Mouse (Mus musculus) cerebellum, postnatal 4 days (tissue): ENCODE data around the gene Ptpn5.

ENCODE experiments used
- DNase-seq, 2 experiments: peaks; one replicate each; pipeline ENCODE4 v3.0.0; 2022; ENCODE audit warnings: low spot score in 2 of 2, mixed read lengths in 1 of 2

The Ptpn5 gene

GRCm38 (mm10) chr7:47111121-47111520, 22.4 kb downstream of the Ptpn5 start:
- no peak for DNase-seq

- DNase-seq: no peak
These were observed 23.0 kb downstream of the Ptpn5 start for GRCm38 (mm10) chr7:47110511-47110910.

- DNase-seq: no peak
These were observed 24.7 kb downstream of the Ptpn5 start for GRCm38 (mm10) chr7:47108779-47109189.

- no peak for DNase-seq
These were observed 26.5 kb downstream of the Ptpn5 start for GRCm38 (mm10) chr7:47106949-47107348.

- DNase-seq: no peak
These were observed 29.6 kb downstream of the Ptpn5 start for GRCm38 (mm10) chr7:47103671-47104414.

- DNase-seq: no peak
These were observed 30.5 kb downstream of the Ptpn5 start for GRCm38 (mm10) chr7:47102970-47103369.

GRCm38 (mm10) chr7:47100615-47101014, 32.9 kb downstream of the Ptpn5 start:
- DNase-seq: no peak

GRCm38 (mm10) chr7:47099306-47099705, 34.2 kb downstream of the Ptpn5 start:
- no peak for DNase-seq

- no peak for DNase-seq
These were observed 35.4 kb downstream of the Ptpn5 start for GRCm38 (mm10) chr7:47098044-47098443.

GRCm38 (mm10) chr7:47094969-47095368, 38.5 kb downstream of the Ptpn5 start:
- no peak for DNase-seq

- no peak for DNase-seq
These were observed 39.5 kb downstream of the Ptpn5 start for GRCm38 (mm10) chr7:47093935-47094334.

GRCm38 (mm10) chr7:47085075-47085474, 48.4 kb downstream of the Ptpn5 start:
- DNase-seq: no peak

- peak; percentile 58 to 73 for DNase-seq
These were observed 52.2 kb downstream of the Ptpn5 start for GRCm38 (mm10) chr7:47081277-47081676.

GRCm38 (mm10) chr7:47080868-47081267, 52.6 kb downstream of the Ptpn5 start:
- DNase-seq: no peak

- DNase-seq: peak in 1 of 2 experiments; percentile 39
These were observed 56.0 kb downstream of the Ptpn5 start for GRCm38 (mm10) chr7:47077451-47077850.

- no peak for DNase-seq
These were observed 56.8 kb downstream of the Ptpn5 start for GRCm38 (mm10) chr7:47076729-47077128.

- DNase-seq: peak in 1 of 2 experiments; percentile 30
These were observed 57.3 kb downstream of the Ptpn5 start for GRCm38 (mm10) chr7:47076193-47076592.

- no peak for DNase-seq
These were observed 59.7 kb downstream of the Ptpn5 start for GRCm38 (mm10) chr7:47073536-47074521.

GRCm38 (mm10) chr7:47072551-47072950, 60.9 kb downstream of the Ptpn5 start:
- no peak for DNase-seq

GRCm38 (mm10) chr7:47067879-47068278, 65.6 kb downstream of the Ptpn5 start:
- no peak for DNase-seq

- no peak for DNase-seq
These were observed 66.5 kb downstream of the Ptpn5 start for GRCm38 (mm10) chr7:47066942-47067341.

- DNase-seq: no peak
These were observed 71.9 kb downstream of the Ptpn5 start for GRCm38 (mm10) chr7:47061560-47061959.

- DNase-seq: no peak
These were observed 74.1 kb downstream of the Ptpn5 start for GRCm38 (mm10) chr7:47059339-47059738.
